Mouse (Mus musculus): ENCODE data around the gene Vti1b. TPM values are rescaled to one million over a fixed set of nuclear protein-coding genes. Genes with fewer than 3 reads are reported as not detected.
"Not testable (repeated sequence)": the region's sequence is repeated elsewhere in the genome, so short reads cannot be mapped to it uniquely, and the experiment has no call there.

The Vti1b gene
- polyA plus RNA-seq, 1 experiment from 2014 or later: 79.6 TPM

DNA sequence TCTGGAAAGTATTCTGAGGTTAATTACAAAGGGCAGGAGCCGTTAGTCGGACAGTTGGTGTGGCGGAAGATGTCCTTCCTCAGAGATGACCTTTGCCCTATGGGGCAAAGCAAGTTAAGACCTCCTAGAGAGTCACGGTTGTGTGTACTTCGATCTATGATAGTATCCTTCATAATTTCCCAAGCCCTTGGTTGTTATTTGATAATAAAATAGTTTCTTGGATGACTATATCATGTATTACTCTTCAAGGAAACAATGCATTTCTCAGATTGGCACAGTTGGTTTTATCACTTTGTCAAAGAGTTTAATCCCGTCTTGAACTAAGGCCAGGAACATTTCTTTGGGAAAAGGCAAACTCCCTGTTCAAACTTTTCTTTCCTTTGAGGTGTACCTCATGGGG, 19.7 kb upstream of the Vti1b start, which contains the start of gene Rdh11:
Gene Rdh11 (minus strand): TSS at position 101 of the 400 bp plus-strand sequence.
- peaks cover 11% of the 10 kb centered on the region; the same call in 1 of the 2 replicates for H3K36me3 ChIP-seq (ENCODE audit: insufficient read depth)
- peak within 1 kb of the TSS; percentile 63 for H3K4me3 ChIP-seq (ENCODE audit: low read depth, low read length)
- 66% methylated on average over 6 of the region's 6 CpGs for WGBS
- TF ChIP-seq CTCF (IDR thresholded peaks at IDR 0.05; ENCODE audit: low read depth): no peak
- no peaks in the 10 kb centered on the region for H3K9me3 ChIP-seq (ENCODE audit: low read depth, low read length)
- peak within 1 kb of the TSS; percentile 69 for H3K4me2 ChIP-seq
- ATAC-seq (ENCODE audit: insufficient read depth): peak; percentile 17; the same call in 1 of the 2 replicates
- H3K27ac ChIP-seq (ENCODE audit: low read depth): peak within 1 kb of the TSS; percentile 19; the same call in 1 of the 2 replicates
- 0 out of 2 replicates have a peak, but pooled peaks cover 5% of the 10 kb centered on the region for H3K4me1 ChIP-seq (ENCODE audit: insufficient read depth)
- peak within 1 kb of the TSS; percentile 50 for H3K9ac ChIP-seq
- no peaks in the 10 kb centered on the region for H3K27me3 ChIP-seq (ENCODE audit: insufficient read depth, low read length)
- DNase-seq: no peak

DNA sequence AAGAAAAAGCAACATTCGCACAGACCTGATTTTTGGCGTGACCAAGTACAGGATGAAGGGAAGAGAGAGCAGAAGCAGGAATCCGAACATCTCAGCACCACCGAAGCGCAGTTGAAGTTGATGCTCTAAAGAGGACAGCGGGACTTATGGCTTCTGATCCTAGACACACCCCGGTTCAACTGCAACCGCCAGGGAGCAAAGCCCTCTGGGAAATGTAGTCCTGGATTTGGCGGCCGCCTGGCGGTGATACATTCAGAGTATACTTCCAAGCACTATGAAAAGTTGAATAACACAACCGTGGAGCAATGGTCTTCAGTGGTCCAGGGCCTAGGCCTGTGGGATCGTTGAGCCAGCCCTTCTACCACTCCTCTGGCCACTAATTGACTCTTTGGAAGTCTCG, 19.2 kb upstream of the Vti1b start:
- WGBS: 5% methylated on average over 14 of the region's 14 CpGs
- H3K36me3 ChIP-seq (ENCODE audit: insufficient read depth): peaks cover 16% of the 10 kb centered on the region

DNA sequence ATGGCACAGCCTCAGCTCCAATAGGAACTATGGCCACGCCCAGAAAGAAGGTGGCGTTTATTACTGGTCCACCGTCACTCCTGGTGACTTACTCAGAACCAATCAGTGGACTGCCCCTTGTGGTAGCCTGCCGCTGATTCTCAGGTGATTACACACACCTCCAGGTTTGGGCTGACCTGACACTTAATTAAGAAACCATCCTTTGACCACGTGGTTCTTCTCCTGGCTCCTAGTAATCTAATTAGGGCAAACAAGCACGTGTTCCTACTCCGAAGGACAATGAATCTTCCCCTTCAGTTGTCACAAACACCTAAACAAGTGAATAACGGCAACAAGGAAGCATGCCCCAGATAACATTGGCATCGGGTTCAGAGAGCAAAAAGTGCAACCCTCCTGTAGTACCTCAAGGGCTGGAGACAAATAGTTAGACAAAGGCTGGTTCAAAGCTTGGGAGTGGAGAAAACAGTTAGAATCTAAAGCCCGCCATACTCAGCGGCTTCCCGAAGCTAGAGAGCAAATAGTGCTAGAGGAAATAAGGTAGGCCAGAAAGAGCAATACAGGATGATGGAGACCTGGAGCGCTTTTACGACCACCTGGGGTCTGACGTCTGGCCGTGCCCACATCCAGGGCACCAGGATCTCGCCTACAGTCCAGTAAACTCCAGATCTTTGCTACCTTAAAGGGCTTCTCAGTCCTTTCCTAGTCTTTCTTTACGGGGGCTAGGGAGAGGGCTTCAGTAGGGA, 18.6 kb upstream of the Vti1b start:
- DNase-seq: peak; percentile 88
- Histone ChIP-seq H3K4me3 (ENCODE audit: low read depth, low read length) (peak overlapping the region; percentile 63), H3K36me3 (ENCODE audit: insufficient read depth) (peaks cover 22% of the 10 kb centered on the region), H3K4me2 (peak overlapping the region; percentile 69), H3K9ac (peak overlapping the region; percentile 50), H3K27ac (ENCODE audit: low read depth) (peak overlapping the region; percentile 19; the same call in 1 of the 2 replicates), H3K4me1 (ENCODE audit: insufficient read depth) (0 out of 2 replicates have a peak, but pooled peaks cover 5% of the 10 kb centered on the region), H3K9me3 (ENCODE audit: low read depth, low read length) (no peaks in the 10 kb centered on the region), H3K27me3 (ENCODE audit: insufficient read depth, low read length) (no peaks in the 10 kb centered on the region)
- WGBS: under 1% methylated on average over 18 of the region's 18 CpGs
- TF ChIP-seq CTCF (IDR thresholded peaks at IDR 0.05; ENCODE audit: low read depth): peak; percentile 25; the same call in 1 of the 2 replicates
- ATAC-seq (ENCODE audit: insufficient read depth): peak; percentile 89

More for the DNA sequence above, 19.2 kb upstream of the Vti1b start:
- Histone ChIP-seq H3K4me2 (peak overlapping the region; percentile 69), H3K9ac (peak overlapping the region; percentile 50), H3K27me3 (ENCODE audit: insufficient read depth, low read length) (no peaks in the 10 kb centered on the region), H3K4me3 (ENCODE audit: low read depth, low read length) (peak overlapping the region; percentile 63), H3K27ac (ENCODE audit: low read depth) (0 out of 2 replicates have a peak overlapping the region, but pooled peaks have one; percentile 19), H3K9me3 (ENCODE audit: low read depth, low read length) (no peaks in the 10 kb centered on the region), H3K4me1 (ENCODE audit: insufficient read depth) (0 out of 2 replicates have a peak, but pooled peaks cover 5% of the 10 kb centered on the region)
- TF ChIP-seq CTCF (IDR thresholded peaks at IDR 0.05; ENCODE audit: low read depth): peak; percentile 71
- peak; percentile 95 for DNase-seq
- peak; percentile 91 for ATAC-seq (ENCODE audit: insufficient read depth)

DNA sequence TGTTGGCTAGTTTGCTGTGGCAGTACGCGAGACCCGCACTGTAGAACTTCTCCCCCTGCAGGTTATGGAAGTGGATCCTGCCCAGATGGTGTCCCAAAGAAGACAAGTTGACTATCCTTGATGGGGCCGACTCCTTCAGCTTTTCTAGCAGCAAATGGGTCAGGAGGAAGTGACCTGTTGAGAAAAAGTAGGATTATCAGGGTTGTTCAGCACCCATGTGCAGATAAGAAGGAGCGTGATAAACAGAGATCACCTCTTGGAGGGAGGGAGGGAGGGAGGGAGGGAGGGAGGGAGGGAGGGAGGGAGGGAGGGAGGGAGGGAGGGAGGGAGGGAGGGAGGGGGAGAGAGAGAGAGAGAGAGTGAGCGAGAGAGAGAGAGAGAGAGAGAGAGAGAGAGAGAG, 12.7 kb upstream of the Vti1b start:
- H3K4me1 ChIP-seq (ENCODE audit: insufficient read depth); DNase-seq; H3K4me2 ChIP-seq; ATAC-seq (ENCODE audit: insufficient read depth); H3K27ac ChIP-seq (ENCODE audit: low read depth); H3K4me3 ChIP-seq (ENCODE audit: low read depth, low read length); H3K9ac ChIP-seq; H3K9me3 ChIP-seq (ENCODE audit: low read depth, low read length); H3K27me3 ChIP-seq (ENCODE audit: insufficient read depth, low read length): not testable (repeated sequence)
- peaks cover 73% of the 10 kb centered on the region for H3K36me3 ChIP-seq (ENCODE audit: insufficient read depth)
- 72% methylated on average over 5 of the region's 6 CpGs for WGBS

DNA sequence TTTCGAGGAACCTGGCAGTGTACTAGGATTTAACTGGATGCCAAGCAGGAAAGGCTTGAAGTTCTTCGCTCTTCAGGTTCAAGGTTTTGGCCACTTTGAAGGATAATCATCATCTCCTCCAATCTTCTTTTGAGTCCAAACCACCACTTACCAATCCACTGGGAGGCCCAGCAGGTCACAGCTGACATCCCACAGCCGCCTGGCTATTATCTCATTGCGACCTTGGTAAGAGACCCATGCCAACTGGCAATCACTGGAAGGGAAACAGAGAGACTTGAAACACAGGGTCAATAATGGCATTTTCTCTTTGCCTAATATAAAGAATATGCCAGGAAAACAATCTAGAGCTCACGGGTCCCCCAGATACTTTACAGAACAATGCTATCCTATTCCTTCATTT, 3.5 kb upstream of the Vti1b start:
- Histone ChIP-seq H3K36me3 (ENCODE audit: insufficient read depth) (peaks cover 39% of the 10 kb centered on the region), H3K4me3 (ENCODE audit: low read depth, low read length) (no peak overlapping the region), H3K4me2 (no peak overlapping the region), H3K27me3 (ENCODE audit: insufficient read depth, low read length) (no peaks in the 10 kb centered on the region), H3K9me3 (ENCODE audit: low read depth, low read length) (no peaks in the 10 kb centered on the region), H3K27ac (ENCODE audit: low read depth) (no peak overlapping the region), H3K4me1 (ENCODE audit: insufficient read depth) (0 out of 2 replicates have a peak, but pooled peaks cover 4% of the 10 kb centered on the region), H3K9ac (no peak overlapping the region)
- no peak for TF ChIP-seq CTCF (IDR thresholded peaks at IDR 0.05; ENCODE audit: low read depth)
- ATAC-seq (ENCODE audit: insufficient read depth) (no peak), DNase-seq (no peak)
- WGBS: 91% methylated on average over 5 of the region's 5 CpGs

DNA sequence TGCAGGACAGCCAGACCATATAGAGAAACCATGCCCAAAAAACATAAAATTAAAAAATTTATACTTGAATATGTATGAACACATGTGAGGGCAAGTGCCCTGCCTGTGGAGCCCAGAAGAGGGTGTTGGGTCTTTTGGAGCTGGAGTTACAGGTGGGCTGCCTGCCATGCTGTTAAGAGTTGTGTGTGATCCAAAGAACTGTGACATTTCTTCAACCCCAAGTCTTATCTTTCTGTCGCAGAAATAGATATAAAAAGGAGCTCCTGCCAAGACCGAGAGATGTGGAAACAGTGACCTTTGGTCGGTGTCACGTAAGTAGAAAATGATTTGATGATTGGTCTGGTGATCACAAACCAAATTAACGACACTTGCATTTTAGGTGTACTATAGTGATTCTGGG, 1.3 kb upstream of the Vti1b start:
- Histone ChIP-seq H3K36me3 (ENCODE audit: insufficient read depth) (peaks cover 30% of the 10 kb centered on the region), H3K4me3 (ENCODE audit: low read depth, low read length) (no peak overlapping the region), H3K9me3 (ENCODE audit: low read depth, low read length) (no peaks in the 10 kb centered on the region), H3K27ac (ENCODE audit: low read depth) (no peak overlapping the region), H3K9ac (no peak overlapping the region), H3K27me3 (ENCODE audit: insufficient read depth, low read length) (no peaks in the 10 kb centered on the region), H3K4me2 (no peak overlapping the region), H3K4me1 (ENCODE audit: insufficient read depth) (0 out of 2 replicates have a peak, but pooled peaks cover 4% of the 10 kb centered on the region)
- no peak for TF ChIP-seq CTCF (IDR thresholded peaks at IDR 0.05; ENCODE audit: low read depth)
- WGBS: 69% methylated on average over 5 of the region's 5 CpGs
- DNase-seq (no peak), ATAC-seq (ENCODE audit: insufficient read depth) (no peak)

GRCm38 (mm10) chr12:79171269-79171995, 1.0 kb downstream of the Vti1b start:
- ATAC-seq (ENCODE audit: insufficient read depth) (no peak), DNase-seq (peak; percentile 23)
- H3K9ac ChIP-seq: peak overlapping the region; percentile 78
- peak overlapping the region; percentile 72 for H3K4me2 ChIP-seq
- H3K36me3 ChIP-seq (ENCODE audit: insufficient read depth): peaks cover 17% of the 10 kb centered on the region
- H3K4me3 ChIP-seq (ENCODE audit: low read depth, low read length): peak overlapping the region; percentile 94
- 0 out of 2 replicates have a peak, but pooled peaks cover 4% of the 10 kb centered on the region for H3K4me1 ChIP-seq (ENCODE audit: insufficient read depth)
- no peak overlapping the region for H3K27ac ChIP-seq (ENCODE audit: low read depth)
- H3K27me3 ChIP-seq (ENCODE audit: insufficient read depth, low read length): no peaks in the 10 kb centered on the region
- 26% methylated on average over 12 of the region's 12 CpGs for WGBS
- TF ChIP-seq CTCF (IDR thresholded peaks at IDR 0.05; ENCODE audit: low read depth): no peak
- H3K9me3 ChIP-seq (ENCODE audit: low read depth, low read length): no peaks in the 10 kb centered on the region

All from lung, embryonic 14.5 days (tissue).